Mouse (Mus musculus): ENCODE results near the gene Olfr432.
"Not testable (repeated sequence)": the region's sequence is repeated elsewhere in the genome, so short reads cannot be mapped to it uniquely, and the experiment has no call there.

Gene Olfr432

GRCm38 (mm10) chr1:174048893-174049292, at the start of gene Olfr432:
Gene Olfr432, plus strand, starts transcription at chr1:174049205.
- no peak for DNase-seq

- DNase-seq = not testable (repeated sequence)
These were observed 44.5 kb upstream of the Olfr432 start for GRCm38 (mm10) chr1:174004352-174005109.

GRCm38 (mm10) chr1:174007050-174007449, 42.0 kb upstream of the Olfr432 start:
- DNase-seq = not testable (repeated sequence)

- no peak for DNase-seq
These were observed 17.3 kb upstream of the Olfr432 start, which contains the start of gene Ifi205 for GRCm38 (mm10) chr1:174031698-174032097. Gene Ifi205, minus strand, starts transcription at chr1:174031810.

GRCm38 (mm10) chr1:174035841-174036240, 13.2 kb upstream of the Olfr432 start:
- DNase-seq = no peak

GRCm38 (mm10) chr1:174038480-174038879, 10.5 kb upstream of the Olfr432 start:
- DNase-seq = no peak

GRCm38 (mm10) chr1:174040523-174041177, 8.4 kb upstream of the Olfr432 start, which contains the start of gene Olfr433:
Gene Olfr433, plus strand, starts transcription at chr1:174040705.
- DNase-seq = peak; percentile 42 to 75

- not testable (repeated sequence) for DNase-seq
These were observed 6.7 kb upstream of the Olfr432 start for GRCm38 (mm10) chr1:174042091-174042884.

GRCm38 (mm10) chr1:174044431-174044830, 4.6 kb upstream of the Olfr432 start:
- no peak for DNase-seq

GRCm38 (mm10) chr1:174048227-174048626, 778 bp upstream of the Olfr432 start:
- DNase-seq = not testable (repeated sequence)

GRCm38 (mm10) chr1:174049357-174049756, 352 bp downstream of the Olfr432 start:
- DNase-seq = not testable (repeated sequence)

GRCm38 (mm10) chr1:174050532-174050931, 1.5 kb downstream of the Olfr432 start:
- DNase-seq = no peak

- no peak for DNase-seq
These were observed 2.5 kb downstream of the Olfr432 start for GRCm38 (mm10) chr1:174051515-174051914.

- DNase-seq = no peak
These were observed 3.0 kb downstream of the Olfr432 start for GRCm38 (mm10) chr1:174051931-174052536.

- no peak for DNase-seq
These were observed 4.0 kb downstream of the Olfr432 start for GRCm38 (mm10) chr1:174052981-174053380.

GRCm38 (mm10) chr1:174055248-174055647, 6.2 kb downstream of the Olfr432 start:
- no peak for DNase-seq

GRCm38 (mm10) chr1:174066305-174066704, 17.3 kb downstream of the Olfr432 start, which contains the start of gene Olfr430:
Gene Olfr430, plus strand, starts transcription at chr1:174066605.
- no peak for DNase-seq

GRCm38 (mm10) chr1:174084031-174084430, 35.0 kb downstream of the Olfr432 start, which contains the start of gene Olfr429:
Gene Olfr429, plus strand, starts transcription at chr1:174084331.
- DNase-seq = no peak

GRCm38 (mm10) chr1:174096591-174096990, 47.6 kb downstream of the Olfr432 start, which contains the start of gene Olfr427:
Gene Olfr427, plus strand, starts transcription at chr1:174096891.
- no peak for DNase-seq

- no peak for DNase-seq
These were observed 54.7 kb downstream of the Olfr432 start for GRCm38 (mm10) chr1:174103735-174104134.
